Mouse (Mus musculus): ENCODE measurements around the gene BC024978.

The BC024978 gene

DNA sequence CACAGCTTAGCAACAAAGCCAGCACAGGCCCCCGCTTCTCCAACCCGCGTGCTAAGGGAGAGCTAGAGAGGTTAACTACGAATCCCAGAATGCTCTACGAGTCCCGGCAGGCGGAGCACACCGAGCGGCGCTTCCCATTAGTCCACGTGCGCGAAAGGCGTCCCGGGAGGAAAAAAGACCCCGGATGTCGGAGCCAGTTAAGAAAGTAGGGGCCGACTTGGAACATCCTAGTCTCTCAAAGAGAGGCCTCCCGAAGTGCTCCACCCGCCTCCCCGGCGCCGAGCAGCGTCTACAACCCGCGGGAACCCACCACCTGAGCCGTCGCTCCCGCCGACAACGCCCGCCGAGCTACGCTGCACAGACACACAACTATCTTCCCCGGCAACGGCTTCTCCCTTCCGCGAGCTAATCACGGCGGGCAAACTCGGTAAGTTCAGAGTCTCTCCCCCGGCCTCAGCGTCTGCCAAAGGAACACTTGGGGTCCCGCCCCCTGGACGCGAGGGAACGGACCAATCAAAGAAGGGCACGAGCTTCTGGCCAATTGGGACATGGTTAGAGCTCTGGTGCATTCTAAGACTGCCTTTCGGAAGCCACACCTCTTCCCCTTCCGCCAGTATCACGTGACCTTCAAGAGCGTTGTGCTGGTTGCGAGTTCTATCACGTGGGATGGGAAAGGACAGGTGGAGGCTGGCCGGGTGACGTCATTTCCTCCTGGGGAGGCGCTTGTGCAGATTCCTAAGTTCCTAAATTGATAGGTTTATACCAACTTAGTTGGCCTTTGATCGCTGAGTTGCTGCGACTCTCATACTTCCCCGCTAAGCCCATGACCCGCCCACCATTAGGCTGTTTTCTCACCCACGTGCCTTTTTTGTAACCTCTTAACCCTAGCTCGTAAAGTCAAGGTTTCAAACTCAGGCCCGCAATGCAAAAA lies at the start of gene BC024978, which contains the start of gene Snrpa:
Gene BC024978 (plus strand): TSS at position 101 of the 931 bp plus-strand sequence.
Gene Snrpa (minus strand): TSS at position 591 of the 931 bp plus-strand sequence.
- in situ Hi-C loops (cut with MboI, MseI) = loop anchor here (10.0 to 25.0 kb wide), 4 partner anchors 979 to 1809 kb away; partner anchors contain the start of genes Dyrk1b (in 2 of the 2), Ccdc97 (in 1 of the 2) and Lipe (in 1 of the 2)

DNA sequence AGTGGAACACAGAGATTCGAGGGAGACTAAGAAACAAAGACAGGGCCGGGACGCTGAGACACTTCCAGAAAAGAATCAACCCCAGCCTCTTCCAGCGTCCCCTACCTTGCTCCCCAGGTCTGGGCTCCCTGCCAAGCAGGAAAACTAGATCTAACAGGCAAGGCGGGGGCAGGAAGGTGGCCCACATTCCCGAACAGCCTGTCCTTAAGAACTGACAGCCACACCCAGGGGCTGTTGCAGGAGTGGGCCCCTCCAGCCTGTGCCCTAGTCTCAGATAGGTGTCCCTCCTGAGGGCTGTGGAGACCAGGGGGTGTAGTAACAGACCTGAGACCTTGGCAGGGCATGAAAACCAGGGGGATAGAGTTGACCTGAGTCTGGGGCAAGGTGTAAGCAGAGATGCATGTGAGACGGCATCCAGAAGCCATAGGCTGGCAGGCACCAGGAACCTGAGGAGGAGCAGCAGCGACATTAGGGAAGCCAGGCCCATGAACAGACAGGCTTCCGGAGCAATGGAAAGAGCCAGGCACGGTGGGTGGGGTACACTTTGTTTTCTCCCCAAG lies 42.3 kb upstream of the BC024978 start, which contains the start of gene Cyp2t4:
Gene Cyp2t4 (plus strand): TSS at position 510 of the 560 bp plus-strand sequence.
- in situ Hi-C loops (cut with MboI, MseI) = no loop called here

DNA sequence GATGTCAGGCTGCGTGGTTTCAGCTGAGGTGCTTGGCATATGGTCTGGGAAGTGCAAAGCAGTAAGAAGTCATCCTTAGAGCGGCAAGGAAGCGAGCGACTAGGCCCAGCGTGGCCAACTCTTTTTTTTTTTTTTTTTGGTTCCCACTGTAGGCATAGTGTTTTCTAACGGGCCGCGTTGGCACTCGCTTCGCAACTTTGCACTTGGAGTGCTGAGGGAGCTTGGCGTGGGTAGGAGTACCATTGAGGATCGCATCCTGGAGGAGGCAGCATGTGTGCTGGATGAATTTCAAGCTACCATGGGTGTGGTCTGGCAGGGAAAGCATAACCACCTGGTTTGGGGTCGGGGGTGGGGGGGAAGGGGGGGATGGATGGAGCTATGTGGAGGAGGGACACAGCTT lies 39.6 kb upstream of the BC024978 start:
- in situ Hi-C loops (cut with MboI, MseI) = no loop called here

DNA sequence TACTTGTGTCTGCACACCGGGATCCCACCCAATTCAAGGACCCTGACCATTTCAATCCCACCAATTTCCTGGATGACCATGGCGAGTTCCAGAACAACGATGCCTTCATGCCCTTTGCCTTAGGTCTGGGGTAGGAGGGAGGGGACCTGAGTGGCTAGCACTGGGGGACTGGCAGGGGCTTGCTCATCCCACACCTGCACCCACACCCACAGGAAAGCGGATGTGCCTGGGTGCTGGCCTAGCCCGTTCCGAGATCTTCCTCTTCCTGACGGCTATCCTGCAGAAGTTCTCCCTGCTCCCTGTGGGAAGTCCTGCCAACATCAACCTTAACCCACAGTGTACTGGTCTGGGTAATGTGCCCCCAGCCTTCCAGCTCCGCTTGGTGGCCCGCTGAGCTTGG lies 37.4 kb upstream of the BC024978 start:
- in situ Hi-C loops (cut with MboI, MseI) = no loop called here

DNA sequence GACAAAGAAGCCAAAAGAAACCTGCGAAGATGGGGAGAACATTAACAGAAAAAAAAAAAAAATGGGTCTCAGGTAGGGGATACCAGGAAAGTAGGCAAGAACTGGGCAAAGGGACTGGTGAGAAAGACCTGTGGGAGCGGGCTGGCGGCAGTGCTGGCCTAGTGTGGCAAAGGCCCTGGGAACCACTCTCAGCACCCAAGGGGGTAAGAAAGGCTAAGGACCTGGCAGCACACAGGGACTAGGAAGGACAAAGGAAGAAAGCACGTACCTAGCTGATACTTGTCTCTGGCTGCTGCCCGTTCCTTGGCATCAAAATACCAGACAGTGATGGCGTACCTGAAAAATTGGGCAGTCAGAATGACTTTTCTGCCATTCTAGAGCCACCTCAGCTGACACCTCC lies 36.3 kb upstream of the BC024978 start:
- in situ Hi-C loops (cut with MboI, MseI) = no loop called here

DNA sequence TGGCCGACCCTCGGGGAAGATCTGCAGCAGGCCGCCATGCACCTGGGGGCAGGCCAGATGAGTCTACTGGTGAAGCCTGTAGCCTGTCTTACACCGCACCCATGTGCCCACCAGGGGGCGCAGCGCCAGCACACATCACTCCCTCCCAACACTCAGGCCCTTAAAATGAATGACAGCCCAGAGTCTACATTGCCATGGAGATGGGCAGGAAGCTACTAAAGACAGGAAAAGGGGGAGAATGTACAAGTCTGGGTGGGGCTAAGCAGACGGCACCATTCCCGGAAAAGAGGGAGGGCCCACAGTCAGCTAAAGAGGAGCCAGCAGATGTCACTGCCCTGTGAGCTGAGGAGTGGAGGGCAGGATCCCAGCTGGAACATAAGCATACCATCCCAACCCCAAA lies 35.7 kb upstream of the BC024978 start:
- in situ Hi-C loops (cut with MboI, MseI) = no loop called here

DNA sequence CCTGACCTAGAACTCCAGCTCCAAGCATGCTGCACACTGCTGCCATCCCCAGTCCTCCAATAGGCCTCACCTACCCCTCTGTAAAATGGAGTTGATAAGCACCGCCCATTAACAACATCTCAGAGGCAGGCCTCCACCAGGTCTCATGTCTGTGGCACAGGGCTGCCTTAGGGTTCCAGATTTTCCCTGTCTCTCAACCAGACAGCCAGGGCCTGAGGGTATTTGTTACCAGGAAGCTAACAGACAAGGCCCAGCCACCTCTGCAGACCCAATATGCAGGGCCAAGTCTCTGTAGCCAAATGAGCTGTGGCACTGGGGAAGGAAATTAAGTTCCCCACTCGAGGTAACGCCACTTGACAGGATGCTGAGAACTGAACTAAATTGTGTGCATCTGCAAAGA lies 34.7 kb upstream of the BC024978 start:
- in situ Hi-C loops (cut with MboI, MseI) = no loop called here

DNA sequence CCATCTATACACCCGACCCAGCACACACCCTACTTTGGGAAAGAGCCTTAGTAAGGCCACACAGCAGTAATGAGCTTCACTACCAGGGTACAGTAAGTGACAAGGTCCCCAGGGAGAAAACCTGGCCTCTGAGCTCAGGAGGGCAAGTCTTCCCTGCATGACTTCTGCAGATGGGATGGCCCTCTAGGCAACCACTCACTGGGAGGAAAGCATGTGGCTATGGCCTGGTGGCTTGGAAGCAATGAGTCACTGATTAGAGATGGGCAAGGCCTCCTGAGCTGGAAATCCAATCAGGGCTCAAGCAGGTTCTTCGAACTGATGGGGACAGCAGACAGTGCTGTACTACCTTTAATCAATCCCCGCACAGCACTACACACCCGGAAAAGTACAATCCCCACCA lies 33.8 kb upstream of the BC024978 start:
- in situ Hi-C loops (cut with MboI, MseI) = no loop called here

DNA sequence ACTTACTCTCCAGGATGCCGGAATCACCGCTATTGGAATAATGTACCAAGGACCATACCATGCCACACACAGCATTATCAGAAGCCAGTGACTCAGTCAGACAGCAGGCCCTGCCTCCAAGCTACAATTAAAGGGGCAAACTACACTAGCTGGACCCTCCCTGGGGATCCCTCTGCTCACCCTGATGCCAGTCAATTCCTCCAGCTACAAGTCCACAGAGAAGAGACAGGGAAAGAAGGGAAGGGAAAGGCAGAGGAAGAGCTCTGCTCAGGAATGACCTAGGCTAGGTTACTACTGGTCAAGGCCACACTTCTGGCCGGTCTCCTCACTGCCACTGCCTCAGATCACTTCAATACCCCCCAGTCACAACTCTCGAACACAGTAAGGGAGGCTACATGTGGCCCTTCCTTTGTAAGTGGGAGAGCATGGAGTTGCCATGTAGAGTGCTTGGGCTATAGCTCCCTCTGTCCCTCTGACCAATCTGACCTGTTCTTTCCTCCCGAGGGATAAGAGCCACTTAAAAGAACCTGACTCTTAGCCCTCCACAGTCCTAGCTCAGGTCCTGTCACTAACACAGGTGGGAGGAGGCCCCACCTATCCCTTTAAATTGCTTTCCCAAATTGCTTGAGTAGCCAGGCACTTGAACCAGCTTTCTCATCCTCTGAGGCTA lies 32.7 kb upstream of the BC024978 start:
- in situ Hi-C loops (cut with MboI, MseI) = no loop called here

DNA sequence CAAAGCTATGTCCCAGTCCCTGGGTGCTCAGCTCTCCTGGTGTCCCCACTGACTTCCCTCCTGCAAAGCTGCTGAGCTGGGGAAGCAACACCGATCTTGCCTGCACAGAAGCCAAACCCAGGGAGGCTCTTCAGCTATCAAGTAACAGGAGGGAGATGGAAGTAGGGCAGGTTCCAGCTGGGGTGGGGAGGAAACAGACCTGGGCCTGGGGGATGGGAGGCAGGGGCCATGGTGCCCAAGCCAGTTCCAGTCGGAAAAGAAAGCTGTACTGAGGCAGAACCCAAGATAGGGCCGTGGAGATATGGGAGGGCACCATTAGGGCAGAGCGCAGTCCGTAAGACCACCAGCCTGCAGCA lies 32.2 kb upstream of the BC024978 start:
- in situ Hi-C loops (cut with MboI, MseI) = no loop called here

DNA sequence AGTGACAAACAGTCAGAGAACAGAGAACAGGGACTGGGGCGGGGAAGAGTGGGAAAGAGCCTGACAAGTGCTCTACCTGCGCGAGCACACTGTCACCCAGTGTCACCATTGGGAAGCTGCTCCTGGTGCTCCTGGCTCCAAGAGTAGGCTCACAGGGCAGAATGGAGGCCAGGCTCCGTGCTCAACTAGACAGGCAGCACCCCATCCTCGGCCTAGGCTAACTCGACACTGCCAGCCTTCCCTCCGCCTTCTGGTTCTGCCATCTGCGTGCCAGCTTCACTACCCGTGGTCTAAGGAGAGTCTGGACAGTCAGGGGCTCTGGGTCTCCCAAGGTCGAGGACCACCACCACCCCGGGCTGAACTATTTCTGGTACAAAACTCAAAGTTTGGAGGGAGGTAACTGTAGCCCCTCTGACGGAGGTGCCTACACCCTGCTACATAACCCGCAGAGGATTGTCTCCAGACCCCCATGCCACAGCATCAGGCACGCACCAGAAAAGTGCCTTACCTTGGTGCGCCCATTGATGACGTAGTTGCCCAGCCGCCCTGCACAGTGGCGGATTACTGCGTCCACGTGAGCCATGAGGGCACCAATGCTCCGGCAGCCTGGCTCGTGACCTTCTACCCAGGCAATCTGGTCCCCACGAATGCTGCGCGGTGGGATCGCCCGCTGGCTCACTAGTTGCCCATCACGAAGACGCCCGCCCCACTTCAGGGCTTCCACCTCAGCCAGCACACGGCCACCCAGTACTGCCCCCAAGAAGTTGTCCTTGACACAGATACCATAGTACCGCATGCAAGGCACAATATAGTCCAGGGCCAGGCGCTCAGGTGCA lies 31.3 kb upstream of the BC024978 start:
- in situ Hi-C loops (cut with MboI, MseI) = no loop called here

DNA sequence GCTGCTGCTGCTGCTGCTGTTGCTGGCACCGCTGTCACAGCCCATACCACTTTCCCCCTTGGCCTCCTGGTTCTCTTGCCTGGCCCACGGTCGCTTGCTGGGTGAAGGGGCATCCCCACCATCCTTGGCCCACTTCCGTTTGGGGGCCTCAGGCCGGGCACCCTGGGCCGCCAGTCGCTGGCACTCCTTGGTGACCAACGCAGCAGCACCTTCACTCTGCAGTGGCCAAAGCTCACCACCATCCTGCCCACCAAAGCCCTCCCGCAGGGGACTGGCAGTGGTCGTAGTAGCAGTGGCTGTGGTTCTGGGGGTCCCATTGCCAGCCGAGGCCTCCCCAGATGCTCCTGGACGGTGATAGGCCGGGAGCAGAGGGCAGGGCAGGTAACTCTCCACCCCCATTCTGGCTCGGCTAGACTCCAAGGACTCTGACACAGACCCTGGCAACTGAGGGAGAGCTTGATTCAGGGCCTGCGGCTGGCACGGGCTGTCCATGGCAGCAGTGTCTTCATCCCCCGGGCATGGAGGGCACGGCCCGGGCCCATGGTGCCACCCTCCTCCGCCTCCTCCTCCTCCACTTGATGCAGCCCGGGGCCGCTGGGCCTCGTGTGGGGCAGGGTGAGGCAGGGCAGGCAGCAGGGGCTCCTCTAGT lies 30.4 kb upstream of the BC024978 start:
- in situ Hi-C loops (cut with MboI, MseI) = no loop called here

DNA sequence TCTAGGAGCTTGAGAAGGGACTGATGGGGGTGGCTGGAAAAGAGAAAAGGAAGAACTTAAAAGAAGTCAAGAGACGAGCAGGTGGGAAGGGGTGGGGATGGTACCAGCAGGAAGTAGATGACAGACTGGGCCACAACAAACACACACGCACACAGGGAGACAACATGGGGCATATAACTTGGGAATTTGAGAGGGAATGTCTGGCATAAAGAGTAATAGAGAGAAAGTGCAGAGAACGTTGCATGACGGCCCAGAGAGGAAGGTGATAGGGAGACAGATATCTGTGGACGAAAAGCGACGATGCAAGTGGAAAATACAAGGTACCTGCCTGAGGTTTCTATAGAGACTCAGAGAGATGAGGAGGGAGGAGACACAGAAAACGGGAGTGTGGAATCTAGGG lies 29.9 kb upstream of the BC024978 start:
- in situ Hi-C loops (cut with MboI, MseI) = no loop called here

DNA sequence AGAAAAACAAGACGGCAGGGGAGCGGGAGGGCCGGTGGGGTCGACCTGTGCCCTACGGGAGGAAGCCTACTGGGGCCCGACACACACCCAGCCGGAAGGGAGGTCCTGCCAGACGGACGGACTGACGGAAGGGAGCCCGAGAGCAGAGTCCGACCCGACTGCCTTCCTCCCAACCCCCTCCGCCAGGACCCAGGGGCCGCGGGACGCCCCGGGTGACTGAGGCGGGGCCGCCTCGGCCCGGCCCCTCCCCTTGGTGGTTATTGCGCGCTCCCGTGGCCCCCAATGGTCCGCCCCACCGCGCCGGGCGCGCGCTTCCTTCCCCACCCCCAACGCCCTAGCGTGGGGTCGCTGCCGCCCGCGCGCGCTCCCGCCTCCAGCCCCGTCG lies 29.4 kb upstream of the BC024978 start:
- in situ Hi-C loops (cut with MboI, MseI) = no loop called here

DNA sequence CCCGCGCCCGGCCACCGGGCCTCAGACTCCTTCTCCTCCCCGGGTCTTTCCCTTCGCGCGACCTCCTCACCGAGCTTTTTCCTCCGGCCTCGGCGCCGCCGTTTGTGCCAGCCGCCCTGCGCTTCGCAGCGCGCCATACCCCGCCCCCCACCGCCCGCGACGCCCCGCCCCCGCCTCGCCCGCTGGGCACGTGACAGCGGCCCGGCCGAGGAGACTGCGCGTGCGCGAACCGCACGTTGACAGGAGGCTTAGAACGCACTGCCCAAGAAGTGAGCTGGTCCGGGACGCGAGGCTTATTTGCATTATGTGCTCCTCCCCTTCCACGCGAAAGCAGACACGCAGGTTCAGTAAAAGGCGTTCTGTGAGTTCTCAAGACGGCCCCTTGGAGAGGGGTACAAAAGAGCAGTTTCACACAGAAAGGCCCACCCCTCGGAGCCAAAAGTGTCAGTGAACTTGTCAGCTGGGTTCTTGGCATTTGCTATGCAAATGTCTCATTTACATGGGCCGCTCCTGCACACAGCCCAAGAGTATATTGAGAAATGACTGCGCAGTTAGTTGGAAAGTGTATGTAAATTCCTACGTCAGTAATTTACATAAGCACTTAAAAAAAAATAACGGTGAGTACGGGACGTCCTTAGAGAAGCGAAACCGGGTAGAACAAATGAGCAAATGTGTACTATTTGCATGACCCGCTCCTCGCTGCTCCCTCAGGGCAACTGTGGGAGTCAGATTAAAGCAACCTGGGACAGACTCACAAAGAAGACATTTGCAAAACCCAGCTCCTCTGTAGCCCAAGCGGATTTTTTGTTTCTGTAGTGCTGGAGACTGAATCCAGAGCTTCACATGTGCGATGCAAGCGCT lies 28.7 kb upstream of the BC024978 start, which contains the start of gene Egln2:
Gene Egln2 (minus strand): TSS at position 189 of the 861 bp plus-strand sequence.
- in situ Hi-C loops (cut with MboI, MseI) = no loop called here

DNA sequence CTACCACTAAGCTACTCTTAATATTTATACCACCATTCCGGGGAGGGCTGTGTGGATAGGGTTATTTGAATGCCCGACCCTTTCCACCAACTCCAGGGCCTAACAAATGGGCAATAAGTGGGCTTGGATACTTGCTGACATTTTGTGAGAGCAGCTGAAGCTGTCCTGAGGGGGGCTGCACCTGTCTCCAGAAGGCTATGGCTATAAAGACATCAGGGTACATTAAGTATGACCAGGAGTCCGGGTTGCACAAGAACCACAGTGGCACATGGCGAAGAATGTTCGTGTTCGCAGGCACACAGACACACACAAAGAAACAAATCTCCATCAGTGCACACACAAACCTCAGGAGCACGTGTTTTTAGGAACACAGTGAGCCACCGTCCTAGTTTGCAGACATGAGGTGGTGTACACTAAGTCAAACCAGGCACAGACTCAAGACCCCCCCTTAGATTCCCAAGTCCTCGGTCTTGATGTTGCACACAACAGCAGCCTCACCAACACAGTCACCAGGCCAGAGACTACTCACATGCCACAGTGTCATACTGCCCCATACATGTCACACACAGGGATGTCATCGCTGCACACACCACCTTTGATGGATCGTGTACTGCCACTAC lies 28.0 kb upstream of the BC024978 start:
- in situ Hi-C loops (cut with MboI, MseI) = no loop called here

DNA sequence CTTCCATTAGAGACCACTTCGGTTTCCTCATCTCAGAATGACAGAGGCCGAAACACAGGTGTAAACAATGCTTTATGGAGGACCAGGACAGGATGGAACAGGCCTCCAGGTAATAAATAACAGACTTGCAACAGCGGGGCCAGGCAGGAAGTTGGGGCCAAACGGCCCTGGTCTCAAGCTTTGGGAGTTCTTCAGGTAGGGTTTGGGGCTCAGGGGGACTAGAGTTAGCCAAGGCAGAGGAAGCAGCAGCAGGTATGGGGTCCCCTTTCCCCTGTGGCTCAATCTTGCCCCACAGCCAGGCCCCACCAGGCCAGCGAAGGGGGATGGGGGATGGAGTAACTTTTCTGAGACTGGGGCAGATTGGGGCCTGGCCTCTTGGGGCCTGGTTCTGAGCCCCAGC lies 27.2 kb upstream of the BC024978 start:
- in situ Hi-C loops (cut with MboI, MseI) = no loop called here

DNA sequence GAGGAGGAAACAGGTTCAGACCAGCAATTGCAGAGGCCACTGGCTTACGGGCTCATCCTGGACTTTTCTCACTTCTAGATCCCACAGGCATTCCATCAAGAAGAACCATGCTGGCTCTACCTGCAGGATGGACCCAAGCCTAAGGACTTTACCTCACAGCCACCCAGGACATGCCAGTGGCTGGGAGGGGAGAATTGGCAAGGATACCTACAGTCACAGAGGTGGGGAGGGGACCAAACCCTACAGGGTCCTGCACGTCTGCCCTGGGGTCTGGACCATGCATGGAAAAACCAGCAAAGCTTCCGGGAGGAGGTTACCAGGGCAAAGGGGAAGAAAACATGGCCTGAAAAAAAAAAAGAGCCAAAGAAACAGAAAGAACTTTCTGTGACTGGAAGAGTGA lies 24.6 kb upstream of the BC024978 start:
- in situ Hi-C loops (cut with MboI, MseI) = no loop called here

DNA sequence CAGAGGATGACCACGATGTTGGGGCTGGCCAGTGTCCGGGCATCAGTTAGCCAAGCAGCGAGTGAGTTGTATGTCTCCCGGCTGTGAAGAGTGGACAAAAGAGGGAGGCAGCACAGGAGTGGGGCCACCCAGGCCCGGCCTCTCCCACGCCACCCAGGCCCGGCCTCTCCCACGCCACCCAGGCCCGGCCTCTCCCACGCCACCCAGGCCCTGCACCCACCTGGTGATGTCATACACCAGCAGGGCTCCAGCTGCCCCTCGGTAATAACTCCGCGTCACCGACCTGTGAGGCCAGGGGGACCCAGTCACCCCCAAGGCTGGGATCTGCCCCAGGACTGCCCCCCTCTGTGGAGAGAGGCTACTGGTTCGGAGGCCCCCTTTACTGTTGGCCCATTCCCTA lies 21.1 kb upstream of the BC024978 start:
- in situ Hi-C loops (cut with MboI, MseI) = no loop called here

All from T-helper 17 cell (primary cell).